Mouse (Mus musculus): Measurements from ENCODE around the gene Nkiras2.
"Not testable (repeated sequence)": the region's sequence is repeated elsewhere in the genome, so short reads cannot be mapped to it uniquely, and the experiment has no call there.

The Nkiras2 gene

DNA sequence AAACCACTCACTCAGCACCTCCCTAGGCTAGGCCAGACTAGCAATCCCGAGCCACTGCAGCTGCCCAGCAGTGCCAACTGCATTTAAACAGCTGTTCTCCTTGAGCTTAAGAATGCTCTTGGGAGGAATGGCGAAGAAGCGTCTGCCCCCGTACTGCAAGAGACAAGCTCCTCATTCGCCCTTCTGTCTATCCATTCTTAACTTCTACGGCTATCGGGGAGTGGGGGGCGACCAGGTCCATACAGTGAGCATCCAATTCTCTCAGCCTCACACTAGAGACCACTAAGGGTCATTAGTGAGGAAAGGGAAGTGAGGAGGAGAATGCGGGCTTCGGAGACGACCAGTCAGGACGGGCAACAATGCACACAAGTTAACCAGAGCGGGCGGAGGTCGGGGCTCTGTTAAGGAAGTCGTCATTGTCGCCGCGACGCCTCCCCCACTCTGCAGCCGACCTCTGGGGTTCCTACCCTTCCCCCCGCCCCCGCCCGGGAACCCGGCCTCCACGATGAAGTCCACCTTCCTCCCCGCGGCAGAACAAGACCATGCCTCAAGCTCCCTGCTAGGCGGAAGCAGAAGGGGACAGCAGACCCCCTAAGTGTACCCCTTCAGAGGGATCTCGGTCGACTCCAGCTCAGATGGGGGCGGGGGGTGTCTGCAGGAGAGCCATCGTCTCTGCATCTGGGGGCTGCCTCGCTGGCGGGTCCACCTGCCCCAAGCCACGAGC is at the start of gene Nkiras2:
Nkiras2 (plus strand) TSS at position 484 of the 724 bp plus-strand sequence.
- peak; percentile 73 for DNase-seq (ENCODE audit: low spot score)

- DNase-seq (ENCODE audit: low spot score): peak; percentile 62
These were observed 49.3 kb upstream of the Nkiras2 start for GRCm38 (mm10) chr11:100569789-100570188.

DNA sequence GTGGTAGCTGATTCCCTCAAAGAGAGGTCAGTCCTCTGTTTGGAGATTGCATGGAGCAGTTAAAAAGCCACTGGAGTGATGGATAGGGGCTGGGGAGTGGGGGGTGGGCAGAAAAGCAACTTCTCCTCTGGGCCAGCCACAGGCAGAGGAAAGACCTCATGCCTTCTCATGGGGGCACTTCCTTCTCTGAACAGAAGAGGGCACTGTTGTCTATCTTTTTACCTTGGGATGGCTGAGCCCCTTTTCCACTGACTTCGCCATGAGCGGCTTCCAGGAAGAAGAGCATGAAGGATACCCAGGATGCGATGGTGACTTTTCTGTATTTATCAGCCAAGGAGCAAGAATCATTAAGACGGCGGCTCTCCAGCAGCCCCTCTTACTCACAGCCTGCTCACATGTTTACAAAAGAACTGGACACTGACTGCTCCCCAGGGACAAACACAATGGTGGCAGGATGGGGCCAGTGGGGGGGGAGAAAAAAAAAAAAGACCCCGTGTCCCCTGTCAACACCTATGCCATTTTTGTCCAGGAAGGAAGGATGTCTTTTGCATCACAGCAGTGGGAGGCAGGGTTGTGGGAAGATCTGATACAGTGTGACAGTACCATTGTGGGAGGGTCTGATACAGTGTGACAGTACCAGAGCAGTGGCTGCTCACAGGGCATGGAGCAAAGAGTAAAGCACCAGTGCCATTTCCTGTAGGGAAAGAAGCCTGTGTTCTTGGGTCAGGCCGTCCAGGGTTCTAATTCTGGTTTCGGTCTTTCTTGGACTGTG is 48.4 kb upstream of the Nkiras2 start:
- peak; percentile 87 for DNase-seq (ENCODE audit: low spot score)

GRCm38 (mm10) chr11:100571202-100571567 is 47.9 kb upstream of the Nkiras2 start:
- DNase-seq (ENCODE audit: low spot score): no peak

DNA sequence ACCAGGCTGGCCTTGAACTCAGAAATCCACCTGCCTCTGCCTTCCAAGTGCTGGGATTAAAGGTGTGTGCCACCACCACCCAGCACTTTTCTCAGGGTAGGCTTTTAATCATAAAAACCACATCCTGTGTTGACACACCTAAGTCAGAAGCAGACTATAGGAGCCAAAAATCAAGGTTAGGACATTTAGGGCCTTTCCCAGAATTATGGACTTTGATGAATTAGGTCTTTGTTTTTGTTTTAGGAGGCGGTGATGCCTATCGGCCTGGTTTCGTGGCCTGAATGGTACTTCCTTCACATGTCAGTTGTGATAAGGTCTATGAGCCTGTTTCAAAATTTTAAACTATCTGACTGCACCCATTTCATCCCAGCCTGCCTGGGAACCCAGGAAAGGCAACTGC is 44.9 kb upstream of the Nkiras2 start:
- no peak for DNase-seq (ENCODE audit: low spot score)

DNA sequence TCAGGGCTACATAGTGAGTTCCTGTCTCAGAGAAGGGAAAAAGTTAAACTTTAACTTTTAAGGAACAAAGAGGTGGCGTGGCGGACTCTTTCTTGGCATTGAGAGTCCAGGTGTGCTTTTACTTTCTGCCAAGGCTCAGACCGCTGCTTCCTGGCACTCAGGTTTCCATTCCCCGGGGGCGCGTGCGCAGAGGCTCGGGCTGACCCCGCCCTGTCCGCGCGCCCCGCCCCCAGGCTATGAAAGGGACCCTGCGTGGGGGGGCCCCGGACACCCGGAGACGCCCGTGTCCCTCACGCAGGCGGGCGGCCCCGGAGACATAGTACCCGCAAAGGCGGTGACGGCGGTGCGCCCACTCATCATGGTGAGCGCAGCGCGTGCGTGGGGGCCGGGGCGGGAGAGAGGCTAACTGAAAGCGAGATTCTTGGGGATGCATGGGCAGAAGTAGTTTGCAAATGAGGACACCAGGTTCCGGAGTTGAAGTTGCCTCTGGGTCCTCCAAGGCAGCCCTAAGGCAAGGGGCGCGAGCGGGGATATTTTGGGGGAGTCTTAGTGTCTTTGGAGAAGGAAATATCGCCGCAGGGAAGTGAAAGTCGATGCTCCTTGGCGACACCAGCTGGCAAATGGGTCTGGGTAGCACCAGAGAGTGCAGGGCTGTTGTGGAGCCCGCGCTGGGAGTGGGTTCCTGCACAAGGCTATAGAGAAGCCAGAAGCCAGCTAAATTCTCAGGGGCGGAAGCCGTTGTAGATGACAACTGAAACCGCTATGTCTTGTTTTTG is 44.1 kb upstream of the Nkiras2 start, which contains the start of gene Cnp:
Cnp (plus strand) TSS at position 197 of the 776 bp plus-strand sequence.
- DNase-seq (ENCODE audit: low spot score): peak; percentile 48

- DNase-seq (ENCODE audit: low spot score): no peak
These were observed 43.6 kb upstream of the Nkiras2 start for GRCm38 (mm10) chr11:100575484-100575855.

DNA sequence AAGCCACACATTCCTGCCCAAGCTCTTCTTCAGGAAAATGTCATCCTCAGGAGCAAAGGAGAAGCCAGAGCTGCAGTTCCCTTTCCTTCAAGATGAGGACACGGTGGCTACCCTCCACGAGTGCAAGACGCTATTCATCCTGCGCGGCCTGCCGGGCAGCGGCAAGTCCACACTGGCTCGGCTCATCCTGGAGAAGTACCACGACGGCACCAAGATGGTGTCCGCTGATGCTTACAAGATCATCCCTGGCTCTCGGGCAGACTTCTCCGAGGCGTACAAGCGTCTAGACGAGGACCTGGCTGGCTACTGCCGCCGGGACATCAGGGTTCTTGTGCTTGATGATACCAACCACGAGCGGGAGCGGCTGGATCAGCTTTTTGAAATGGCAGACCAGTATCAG is 42.8 kb upstream of the Nkiras2 start:
- DNase-seq (ENCODE audit: low spot score): no peak

DNA sequence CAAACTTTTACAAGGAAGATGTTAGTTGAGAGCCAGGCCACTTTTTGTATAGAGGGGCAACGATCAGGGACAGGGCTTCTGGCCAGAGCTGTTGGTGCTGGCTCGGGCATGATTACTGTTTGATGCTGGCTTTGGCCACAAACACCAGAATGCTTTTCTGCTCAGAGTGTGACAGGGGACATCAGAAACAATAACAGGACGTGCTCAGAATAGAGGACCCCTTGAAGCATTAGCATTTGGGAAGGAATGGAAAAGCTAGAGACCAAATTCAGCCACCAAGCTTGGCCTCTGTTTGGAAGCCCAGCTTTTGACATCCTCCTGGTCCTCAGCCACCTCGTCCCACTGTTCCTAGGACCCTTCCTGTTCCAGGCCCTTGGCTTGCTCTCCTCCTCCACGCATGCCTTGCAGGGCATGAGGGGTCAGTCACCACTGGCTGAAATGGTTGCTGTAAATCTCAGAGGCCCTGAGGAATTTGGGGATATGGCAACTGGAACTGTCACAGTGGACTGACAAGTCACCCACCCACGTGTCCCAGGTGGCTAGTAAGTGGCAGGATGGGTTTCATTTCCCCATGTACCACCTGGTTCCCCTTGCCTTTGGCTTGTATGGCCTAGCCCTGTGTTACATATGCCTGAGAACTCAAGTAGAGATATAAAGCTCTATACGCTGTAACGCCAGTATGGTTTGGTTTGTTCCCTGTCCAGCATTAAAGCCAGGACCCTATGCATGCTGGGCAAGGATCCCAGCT is 41.0 kb upstream of the Nkiras2 start:
- DNase-seq (ENCODE audit: low spot score): no peak

DNA sequence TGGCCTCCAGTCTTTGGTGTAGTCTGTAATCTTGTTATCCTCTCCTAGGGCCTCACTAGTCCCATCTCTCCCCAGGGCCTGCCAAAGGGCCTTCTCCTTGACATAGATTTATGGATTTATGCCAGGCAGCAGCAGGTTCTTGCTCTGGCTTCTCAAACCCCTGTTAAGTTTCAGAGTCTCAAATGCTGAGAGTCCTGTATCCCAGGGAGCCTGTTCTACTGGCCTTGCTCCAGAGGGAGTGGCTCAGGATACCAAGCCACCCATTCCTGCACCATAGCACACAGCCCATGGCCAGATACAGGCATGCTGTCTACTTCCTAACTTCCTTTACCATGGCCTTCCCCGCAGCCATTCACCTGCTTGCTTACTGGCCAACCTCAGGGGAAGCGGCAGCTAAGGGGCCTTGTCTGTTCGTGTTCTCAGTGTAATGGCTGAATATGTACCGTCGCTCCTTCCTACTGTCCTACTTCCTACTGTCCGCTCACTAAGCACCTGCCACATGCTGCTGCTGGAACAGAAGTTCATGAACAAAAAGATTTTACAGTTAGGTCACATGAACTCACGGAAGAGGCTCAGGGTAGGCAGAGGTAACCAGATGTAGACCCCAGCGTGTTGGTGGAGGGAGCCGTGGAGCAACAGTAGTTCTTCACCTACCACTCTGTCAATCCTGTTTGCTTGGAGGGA is 39.8 kb upstream of the Nkiras2 start:
- peak; percentile 46 for DNase-seq (ENCODE audit: low spot score)

- no peak for DNase-seq (ENCODE audit: low spot score)
These were observed 38.8 kb upstream of the Nkiras2 start for GRCm38 (mm10) chr11:100580275-100580674.

- peak; percentile 54 for DNase-seq (ENCODE audit: low spot score)
These were observed 37.3 kb upstream of the Nkiras2 start for GRCm38 (mm10) chr11:100581756-100582155.

GRCm38 (mm10) chr11:100582413-100582812 is 36.6 kb upstream of the Nkiras2 start:
- not testable (repeated sequence) for DNase-seq (ENCODE audit: low spot score)

GRCm38 (mm10) chr11:100582836-100583235 is 36.2 kb upstream of the Nkiras2 start:
- no peak for DNase-seq (ENCODE audit: low spot score)

DNA sequence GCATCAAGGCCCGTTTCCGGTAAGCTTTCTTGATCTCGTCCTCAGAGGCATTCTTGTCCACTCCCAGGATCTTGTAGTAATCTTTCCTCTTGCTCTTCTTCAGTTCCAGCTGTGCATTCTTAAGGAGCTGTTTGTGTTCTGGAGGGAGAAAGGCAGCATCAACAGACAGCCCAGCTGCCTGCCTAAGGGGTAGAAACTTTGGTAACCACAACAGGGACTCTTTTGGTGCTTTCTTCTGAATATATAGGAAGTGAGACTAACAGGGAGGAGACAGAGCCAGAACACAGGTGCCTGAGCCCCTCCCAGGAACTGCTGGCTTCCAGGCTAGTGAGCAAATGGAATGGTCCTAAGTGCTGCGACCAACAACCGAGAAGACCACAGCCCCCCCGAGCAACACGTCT is 34.5 kb upstream of the Nkiras2 start:
- DNase-seq (ENCODE audit: low spot score): no peak

- DNase-seq (ENCODE audit: low spot score): no peak
These were observed 33.9 kb upstream of the Nkiras2 start for GRCm38 (mm10) chr11:100585148-100585547.

GRCm38 (mm10) chr11:100588462-100588861 is 30.6 kb upstream of the Nkiras2 start:
- DNase-seq (ENCODE audit: low spot score): no peak

- DNase-seq (ENCODE audit: low spot score): no peak
These were observed 26.5 kb upstream of the Nkiras2 start for GRCm38 (mm10) chr11:100592346-100593046.

- no peak for DNase-seq (ENCODE audit: low spot score)
These were observed 24.4 kb upstream of the Nkiras2 start for GRCm38 (mm10) chr11:100594608-100595007.

DNA sequence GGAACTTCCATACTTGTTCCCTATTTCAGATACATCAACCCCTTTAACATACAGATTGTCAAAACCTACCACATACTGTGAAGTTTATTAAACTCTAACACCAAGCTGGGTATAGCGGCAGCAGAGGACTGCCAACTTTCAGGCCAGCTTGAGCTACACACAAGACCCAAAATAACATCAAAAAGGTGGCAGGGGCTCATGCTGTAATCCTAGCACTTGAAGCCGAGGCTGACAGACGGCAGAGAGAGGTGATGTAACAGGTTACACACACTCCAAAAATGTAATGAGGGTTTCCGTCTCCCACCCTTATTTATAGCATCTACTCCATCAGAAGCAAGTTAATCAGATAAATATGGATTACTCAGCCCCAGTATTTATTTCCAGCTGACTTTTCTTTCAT is 23.5 kb upstream of the Nkiras2 start:
- peak; percentile 32 for DNase-seq (ENCODE audit: low spot score)

DNA sequence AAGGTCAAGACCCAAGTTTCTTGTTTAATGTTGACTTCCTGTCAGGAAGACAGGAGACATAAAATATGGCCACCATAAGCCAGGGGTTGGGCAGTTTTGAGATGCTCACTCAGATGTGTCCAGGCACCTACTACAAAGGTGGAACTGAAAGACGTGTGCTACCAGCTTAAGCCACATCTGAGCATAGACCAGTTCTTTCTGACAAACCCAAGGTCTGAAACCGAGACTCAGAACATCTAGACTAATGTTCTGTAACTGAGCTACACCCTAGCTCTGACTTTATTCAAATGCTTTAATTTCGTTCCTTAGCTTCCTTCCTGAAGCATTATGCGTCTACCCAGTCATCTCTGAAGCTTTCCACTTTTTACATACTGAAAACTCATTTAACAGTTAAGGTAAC is 21.0 kb upstream of the Nkiras2 start:
- DNase-seq (ENCODE audit: low spot score): no peak

All from MN1 (cell line).